Mouse (Mus musculus) common myeloid progenitor, adult 5-6 weeks (primary cell): ENCODE measurements at regions not wholly inside any gene's neighbourhood (a gene's known extent, or its start where the extent isn't known, plus 50 kb on each side); places are given as distances from the start of the nearest gene placed in this dataset.

Source experiments
- ATAC-seq: replicated peaks from 2 replicates; pipeline ENCODE4 v1.8.0; 2016; ENCODE audit warnings: low read depth, mild to moderate bottlenecking, moderate TSS enrichment, inconsistent platforms; ENCODE audit not compliant: poor library complexity, severe bottlenecking

DNA sequence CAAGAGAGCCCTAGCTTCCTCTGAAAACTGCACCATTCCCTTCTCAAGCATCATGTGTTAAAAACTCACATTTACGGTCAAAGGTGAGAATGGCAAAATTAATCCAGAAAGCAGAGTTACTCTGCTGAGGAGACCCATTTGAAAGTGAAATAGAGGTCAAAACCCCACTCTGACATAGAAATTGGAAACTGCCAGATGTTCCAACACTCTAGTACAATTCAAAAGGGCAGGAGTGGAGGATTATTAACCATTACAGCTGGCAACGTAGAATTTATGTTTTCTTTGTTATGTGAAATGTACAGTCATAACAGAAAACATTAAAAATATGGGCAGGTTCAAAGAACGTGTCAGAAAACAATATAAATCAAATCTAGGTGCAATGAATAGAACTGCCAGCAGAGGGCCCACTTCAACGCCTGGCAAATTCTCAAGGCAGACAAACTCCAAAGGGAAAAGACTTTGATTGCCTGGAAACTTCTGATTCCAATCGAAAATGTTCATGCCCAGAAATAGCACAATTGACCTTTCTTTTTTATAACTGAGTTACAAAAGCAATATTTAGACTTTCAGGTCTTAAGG is 54.2 kb upstream of the Rfpl4b start:
- 0 out of 2 replicates have a peak, but pooled peaks have one; percentile 46 for ATAC-seq

DNA sequence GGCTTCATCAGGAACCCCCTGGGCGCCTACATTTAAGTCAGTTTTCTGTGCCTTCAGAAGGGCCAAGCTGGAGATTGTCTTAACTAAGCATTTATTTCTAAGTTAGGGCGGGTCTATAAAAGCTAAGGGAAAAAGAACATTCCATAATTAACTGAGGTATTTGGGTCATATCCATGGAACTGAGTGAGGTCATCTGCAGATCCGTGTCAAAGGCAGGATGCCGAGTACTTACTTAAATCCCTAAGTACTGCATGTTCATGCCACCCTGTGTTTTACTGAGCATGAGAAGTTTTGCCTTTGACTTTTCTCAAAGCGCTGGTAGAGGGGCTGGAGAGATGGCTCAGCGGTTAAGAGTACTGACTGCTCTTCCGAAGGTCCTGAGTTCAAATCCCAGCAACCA is 57.7 kb upstream of the Rfpl4b start:
- no peak for ATAC-seq

DNA sequence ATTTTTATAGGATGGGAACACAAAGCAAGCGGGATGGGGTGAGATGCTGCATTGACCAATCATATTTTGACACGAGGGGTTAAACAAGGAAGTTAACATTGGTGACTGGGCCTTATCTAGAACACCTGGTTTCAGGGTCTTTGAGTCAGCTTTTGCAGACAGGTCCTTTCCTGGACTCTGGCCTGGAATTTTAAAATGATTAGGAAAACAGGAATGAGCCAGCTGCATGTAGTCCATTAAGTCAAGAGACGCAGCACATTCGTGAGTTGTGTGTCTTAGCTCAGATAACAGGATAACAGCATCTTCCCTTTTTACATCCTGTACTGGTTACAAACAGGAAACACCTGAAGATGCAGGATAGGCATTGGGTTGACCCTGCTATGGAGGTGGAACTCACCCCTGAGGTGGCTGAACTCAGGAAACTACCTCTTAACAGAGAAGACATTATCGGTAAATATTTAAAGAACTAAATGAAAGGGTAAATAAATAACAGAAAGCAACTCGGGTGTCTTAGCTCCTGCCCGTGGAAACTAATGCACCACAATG is 59.1 kb upstream of the Rfpl4b start:
- ATAC-seq: peak; percentile 52

DNA sequence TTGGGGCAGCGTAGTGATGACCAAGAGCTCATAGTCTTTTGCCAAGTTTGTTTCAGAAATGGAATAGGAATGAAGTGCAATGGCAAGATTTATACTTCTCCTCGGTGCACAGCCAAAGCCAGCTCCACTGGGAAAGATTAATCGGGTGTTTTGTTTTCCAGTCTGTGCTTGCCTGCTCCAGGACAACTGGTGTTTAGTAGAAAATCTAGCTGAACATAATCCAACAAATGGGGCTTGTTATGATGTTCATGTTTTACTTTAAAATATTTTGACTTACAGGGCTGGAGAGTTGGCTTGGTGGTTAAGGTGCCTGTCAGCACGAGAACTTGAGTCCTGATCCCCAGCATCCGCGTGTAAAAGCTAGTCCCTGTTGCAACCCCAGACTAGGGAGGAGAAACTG is 60.6 kb upstream of the Rfpl4b start:
- no peak for ATAC-seq

DNA sequence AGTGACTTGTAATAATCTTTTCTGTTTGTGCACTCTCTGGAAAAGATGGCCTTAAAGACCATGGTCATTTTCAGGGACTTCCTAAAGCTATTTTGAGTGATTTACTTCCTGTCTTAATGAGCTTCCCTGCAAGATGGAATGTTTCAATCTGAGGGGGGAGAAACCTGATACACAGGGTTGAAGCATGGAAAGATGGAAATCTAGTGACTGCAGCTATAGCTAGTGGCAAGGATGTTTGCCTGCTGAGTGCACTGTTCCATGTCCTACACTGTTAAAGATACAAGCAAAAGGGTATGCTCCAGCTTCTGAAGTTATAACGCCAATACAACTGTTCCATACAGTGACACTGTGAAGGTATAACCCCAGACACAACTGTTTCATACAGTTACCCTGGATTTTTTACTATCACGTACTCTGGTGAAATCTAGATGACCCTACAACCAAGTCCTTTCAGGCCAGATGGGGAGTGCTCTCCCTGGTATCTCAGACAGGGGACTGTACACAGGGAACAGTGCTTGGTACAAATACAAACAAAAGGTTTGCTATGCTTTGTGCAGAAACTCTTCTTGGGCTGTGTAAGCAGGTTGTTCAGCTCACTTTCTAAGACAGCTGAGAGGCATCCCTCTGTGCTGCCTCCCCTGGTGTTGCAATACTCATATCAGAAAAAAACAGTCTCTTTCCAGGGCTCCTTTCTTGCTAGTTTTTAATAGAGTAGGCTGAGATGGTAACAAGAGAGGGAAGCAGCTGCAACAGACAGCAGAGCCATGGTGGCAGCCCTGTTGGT is 62.4 kb upstream of the Rfpl4b start:
- ATAC-seq: no peak; the same call in 1 of the 2 replicates

DNA sequence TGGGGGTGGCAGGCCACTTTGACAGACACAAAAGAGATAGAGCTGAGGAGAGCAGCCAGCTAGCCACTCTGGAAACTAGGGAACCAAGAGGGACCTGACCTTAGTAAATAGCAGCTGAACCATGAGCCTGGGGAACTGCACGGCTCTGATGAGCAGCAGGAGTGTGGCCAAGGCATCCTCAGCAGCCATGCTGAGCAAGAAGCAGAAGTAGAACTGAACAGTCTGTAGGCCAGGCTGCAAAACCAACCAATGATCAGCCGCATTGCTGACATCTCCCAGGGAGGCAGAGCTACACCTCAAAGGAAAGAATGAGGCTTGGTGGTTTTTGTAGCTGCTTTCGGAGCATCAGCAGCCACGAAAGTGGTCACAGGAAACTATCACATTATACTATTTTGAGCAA is 63.1 kb upstream of the Rfpl4b start:
- ATAC-seq: peak; percentile 87

DNA sequence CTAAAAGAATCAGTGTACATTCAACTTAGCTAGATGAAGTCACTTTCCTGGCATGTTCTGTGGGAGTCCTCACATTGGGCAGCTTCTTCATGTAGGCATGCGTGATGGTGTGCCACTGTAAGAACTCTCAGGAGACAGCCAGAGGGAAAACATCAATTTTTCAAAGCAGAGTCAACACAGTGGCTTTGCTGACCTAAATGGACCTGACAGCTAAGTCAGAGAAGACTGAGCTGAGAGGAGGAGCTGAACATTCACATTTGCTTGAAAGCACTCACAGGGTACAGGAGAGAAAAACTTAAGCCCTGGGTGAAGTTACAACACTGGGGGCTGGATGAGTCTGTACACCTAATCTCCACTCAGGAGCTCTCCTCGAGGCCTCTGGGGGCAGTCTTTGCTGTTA is 64.9 kb upstream of the Rfpl4b start:
- no peak for ATAC-seq

DNA sequence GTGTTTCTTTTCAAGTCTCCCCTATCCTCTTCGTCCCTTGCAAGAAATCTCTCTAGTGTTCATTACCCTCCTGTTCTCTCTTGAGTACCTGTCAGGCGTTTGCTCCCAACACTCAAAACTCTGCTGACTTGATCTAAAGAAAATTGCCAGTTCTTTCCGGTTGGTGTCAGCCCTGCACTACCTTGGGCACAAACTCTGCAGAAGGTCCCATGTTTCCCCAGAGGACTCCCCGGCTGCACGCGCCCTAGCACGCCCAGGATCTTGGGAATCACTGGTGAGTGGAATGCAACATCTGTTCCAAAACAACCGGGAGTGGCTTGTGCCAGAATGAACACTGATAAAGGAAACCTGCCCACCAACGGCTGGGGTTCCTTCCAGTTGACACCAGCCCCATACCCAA is 66.3 kb upstream of the Rfpl4b start:
- ATAC-seq: no peak

DNA sequence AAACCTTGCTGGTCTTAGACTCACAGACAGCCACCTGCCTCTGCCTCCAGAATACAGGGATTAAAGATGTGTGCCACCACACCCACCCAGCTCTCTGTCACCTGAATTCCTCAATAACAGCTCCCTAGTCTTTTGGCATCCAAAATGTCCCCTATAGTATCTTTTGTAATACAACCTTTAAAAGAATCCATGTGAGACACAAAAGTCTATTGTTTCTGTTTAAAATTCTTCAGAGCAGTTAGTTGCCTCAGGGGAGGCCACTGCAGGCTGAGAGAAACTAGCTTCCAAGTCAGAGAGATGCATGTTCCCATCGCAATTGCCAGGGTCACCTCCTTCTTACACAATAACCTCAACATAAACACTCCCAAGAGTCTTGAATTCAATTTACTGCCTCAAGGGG is 70.6 kb upstream of the Lama4 start:
- ATAC-seq: no peak

DNA sequence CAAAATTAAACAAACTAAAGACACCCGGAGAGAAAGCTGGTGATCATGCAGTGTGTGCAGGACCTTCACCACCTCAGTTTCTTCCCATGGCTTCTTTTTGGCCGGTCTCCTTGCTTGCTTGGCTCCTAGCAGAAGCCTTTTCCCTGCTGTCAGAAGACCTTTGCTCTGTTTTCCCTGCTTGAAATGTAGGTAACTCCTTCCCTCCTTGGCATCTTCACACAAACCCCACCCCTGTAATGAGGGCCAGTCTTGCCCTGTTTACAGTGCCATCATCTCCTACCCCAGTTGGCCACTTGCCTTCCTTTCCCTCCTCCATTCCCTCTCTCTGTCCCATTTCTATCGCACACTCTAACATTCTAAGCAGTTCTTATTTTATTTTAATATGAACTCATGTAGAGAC is 69.7 kb upstream of the Lama4 start:
- ATAC-seq: no peak

DNA sequence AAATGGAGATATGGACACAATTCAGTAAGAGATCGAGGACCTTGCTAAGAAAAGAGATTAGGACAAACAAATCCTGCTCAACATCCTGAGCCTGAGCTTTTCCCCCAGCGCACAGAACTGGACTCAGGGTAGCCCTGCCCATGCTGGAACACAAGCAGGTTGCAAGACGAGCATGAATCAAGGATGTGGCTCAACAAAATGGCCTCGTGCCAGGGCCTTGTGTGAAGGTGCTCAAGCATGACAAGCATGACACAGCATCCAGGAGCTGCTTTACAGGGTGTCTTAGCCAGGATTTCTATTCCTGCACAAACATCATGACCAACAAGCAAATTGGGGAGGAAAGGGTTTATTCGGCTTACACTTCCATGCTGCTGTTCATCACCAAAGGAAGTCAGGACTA is 67.7 kb upstream of the Lama4 start:
- no peak for ATAC-seq

DNA sequence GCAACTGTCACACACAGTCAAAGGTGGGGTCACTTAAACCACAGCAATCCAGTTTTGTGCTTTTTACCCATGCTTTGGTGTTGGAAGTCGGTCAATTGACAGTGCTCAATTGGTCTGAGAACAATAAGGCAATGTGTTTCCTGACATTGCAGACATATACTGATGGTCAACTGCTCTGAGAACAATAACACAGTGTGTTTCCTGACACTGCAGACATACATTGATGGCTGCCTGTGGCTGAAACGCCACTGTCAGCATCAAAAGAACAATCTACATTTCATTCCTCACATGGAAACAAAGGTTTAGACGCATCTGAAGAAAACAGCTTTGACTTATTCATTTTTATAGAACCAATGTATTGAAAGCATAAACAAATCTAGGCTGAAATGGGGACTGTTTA is 59.2 kb upstream of the Lama4 start:
- ATAC-seq: no peak

DNA sequence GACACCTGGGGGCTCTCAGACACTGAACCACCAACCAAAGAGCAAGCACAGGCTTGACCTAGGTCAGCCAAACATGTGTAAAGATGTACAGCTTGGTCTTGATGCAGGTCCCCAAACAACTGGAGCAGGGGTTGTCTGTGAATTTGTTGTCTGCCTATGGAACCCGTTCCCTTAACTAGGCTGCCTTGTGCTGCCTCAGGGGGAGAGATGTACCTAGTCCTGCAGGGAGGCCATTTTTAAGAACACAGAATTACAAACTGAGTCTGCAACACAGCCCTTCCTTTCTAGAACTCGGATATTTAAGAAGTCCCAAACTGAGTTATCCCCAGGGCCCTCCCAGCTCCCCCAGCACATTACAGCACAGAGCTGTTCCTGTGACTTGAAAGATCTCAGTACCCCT is 57.5 kb upstream of the Lama4 start:
- no peak for ATAC-seq

DNA sequence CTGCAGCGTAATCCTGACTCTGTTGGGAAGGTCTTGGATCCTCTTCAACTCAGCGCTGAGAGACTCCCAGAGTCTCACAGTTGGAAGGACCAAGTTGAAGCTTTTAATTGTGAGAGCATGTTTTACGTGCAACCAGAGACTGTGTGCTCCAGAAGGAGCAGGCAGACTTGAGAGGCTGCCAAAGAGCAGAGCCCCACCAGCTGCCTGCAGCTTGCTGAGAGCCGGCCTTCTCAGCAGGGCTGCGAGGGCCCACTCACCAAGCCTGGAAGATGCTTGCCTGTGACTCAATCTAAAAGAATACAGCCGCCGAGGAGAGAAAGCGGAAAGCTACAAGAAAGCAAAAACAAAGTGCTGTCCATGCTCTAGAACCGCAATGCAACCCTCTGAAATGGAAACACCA is 57.0 kb upstream of the Lama4 start:
- ATAC-seq: no peak

DNA sequence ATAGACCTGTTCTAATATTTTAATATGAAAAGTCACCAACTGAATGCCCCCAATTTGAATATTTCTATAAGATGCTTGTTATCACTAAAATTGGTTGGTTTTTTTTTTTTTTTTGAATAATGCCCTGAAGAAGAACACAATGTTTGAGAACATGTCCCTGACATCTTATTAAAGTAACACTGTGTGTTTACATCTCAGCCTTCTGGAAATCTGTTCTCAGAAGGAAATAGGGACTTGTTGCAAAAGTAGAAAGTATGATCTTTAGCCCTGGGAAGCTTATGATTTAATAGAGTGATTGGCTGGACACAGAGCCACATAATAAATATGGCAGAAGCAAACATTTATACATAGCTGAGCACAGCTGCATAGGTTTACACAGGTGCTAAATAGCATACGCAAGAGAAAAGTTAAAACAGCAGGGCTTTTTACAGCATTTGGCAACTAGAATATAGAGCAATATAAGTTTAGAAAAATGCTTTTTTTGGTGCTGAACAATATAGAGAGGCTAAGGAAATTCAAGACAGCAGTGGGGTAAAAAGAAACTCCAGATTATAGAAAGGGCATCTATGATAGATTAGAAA is 56.1 kb upstream of the Lama4 start:
- ATAC-seq: no peak

DNA sequence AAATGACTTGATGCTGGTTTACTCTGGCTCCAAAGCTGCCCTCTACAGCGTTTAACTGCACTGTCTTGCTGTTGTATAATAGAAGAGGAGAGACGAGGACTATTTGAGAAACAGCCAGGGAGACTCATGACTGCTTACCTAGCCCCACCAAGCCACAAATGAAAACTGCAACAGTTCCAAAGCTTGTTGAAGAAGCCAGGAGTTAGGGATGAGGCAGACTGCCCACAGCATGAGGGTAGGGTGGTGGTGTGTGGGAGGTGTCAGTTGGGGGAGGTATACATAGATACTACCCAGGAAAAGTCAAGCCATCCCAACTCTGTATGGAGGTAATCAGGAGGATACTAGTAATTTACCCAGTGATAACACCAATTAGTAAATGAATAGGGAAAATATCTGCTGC is 55.5 kb upstream of the Lama4 start:
- no peak for ATAC-seq

DNA sequence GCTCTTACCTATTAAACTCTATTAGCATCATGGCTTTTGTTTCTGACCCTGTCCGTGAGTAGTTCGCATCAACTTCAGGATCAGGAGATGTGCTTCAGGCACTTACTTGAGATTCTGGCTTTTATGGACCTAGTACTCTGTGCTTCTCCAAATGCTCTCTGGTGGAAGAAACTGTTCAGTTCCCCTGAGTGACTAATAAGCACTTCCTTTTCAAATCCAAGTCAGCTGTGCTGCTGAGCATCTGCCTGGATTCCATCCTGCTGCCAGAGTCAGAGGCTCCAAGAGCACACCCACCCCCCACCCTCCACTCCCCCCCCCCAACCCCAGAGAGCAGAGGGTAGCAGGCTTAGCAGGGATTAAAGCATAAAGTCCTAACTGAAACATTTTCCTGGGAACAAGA is 52.3 kb upstream of the Lama4 start:
- ATAC-seq: no peak
